Mouse (Mus musculus): ENCODE results near the gene Mgst2.

Gene Mgst2

DNA sequence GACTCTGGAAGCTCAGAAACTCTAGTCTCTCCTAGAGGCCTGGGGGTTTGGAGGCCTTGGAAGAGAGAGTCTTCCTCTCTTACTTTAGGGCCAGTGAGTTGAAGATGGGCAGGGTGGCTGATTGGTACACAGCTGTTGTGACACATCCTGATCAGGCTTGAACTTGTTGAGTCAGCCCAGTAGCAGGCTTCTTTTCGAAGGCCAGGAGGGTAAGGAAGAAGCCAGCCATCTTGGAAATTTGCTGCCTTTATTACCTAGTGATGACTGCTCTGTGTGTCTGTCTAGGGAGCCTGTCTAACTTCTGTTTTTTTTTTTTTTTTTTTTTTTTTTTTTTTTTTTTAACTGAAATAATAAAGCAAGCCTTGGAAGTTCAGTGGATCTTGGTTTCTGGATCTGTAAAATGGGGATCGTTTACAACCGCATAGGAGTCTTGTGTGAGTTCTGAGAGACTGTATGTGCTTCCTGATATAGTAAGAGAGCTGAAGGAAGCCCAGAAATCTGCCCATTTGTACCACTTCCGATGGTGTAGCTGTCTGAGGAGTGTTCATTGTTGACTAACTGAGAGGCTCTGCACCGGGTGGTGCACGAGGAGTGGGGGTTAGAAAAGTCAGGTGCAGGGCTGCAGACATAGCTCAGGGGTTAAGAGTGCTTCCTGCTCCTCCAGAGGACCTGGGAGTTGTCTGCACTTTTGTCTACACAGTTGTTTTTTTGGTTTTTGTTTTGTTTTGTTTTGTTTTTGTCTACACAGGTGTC lies 5.7 kb upstream of the Mgst2 start:
- DNase-seq (ENCODE audit: low read depth, low spot score): no peak

- no peak for DNase-seq (ENCODE audit: low read depth, low spot score)
Observed at GRCm38 (mm10) chr3:51659415-51659814, 745 bp upstream of the Mgst2 start.

DNA sequence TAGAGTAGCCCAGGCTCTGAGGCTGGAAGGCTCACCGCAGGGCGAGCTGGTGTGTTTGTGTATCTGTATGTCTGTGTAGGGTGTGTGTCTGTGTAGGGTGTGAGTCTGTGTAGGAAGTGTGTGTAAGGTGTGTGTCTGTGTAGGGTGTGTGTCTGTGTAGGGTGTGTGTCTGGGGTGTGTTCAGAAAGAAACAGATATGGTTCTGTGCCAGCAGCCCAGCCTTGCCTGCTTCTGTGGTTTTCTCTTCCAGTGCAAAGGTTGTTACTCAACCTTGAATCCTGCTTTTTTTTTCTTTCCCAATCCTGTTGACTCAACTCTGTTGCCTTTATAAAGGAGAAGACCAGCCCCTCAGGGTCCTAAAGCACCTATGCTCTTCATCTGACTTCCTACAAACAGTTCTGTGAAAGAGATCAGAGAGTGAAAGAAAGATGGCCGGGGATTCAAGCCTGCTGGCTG lies 689 bp downstream of the Mgst2 start:
- DNase-seq (ENCODE audit: low read depth, low spot score): peak; percentile 87

GRCm38 (mm10) chr3:51661376-51661775 lies 1.2 kb downstream of the Mgst2 start:
- peak; percentile 34 for DNase-seq (ENCODE audit: low read depth, low spot score)

DNA sequence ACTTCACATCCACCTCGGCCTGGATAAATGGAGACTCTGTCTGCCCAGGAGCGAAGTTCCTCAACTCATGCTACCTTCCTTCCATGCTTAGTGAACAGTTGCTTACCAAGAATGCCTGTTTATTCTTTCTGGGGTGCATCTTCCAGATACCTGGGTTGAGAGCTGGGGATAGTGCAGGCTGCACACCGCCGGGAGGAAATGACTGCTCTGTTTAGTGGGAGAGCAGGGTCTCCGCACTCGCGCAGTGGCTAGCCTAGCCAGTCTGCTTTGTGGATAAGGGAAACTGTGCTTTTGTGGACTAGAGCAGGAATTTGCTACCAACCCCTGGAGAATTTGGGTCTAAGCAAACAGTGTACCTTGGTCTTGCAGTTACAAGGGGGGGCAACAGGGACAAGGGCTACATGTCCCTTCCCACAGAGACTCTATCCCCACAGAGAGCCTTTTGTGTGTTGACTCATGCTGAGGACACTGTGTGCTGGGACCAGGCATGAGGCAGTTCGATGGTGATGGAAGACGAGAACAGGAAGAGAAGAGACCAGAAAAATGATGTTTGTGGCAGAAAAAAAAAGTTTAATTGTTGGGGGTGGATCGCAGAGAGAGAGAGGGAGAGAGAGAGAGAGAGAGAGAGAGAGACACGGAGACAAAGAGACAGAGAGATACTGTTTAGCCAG lies 1.9 kb downstream of the Mgst2 start:
- DNase-seq (ENCODE audit: low read depth, low spot score): peak; percentile 31

DNA sequence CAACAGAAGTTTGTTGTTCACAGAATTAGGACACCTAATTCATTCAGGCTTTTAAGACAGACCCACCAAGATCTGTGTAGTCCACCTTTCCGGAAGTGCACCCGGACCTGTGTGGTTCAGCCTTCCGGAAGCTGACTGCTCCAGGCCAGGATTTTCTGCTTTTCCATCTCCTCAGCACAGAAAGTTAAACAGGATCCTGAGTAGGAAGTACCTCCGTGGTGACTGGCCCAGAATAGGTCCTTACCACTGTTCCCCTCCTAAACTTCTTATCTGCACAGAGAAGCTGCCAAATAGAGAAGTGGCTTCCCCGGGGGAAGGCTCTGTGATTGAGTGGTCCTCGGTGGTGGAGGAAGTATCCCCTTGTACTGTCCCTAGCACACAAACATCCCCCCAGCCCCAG lies 2.4 kb downstream of the Mgst2 start:
- no peak for DNase-seq (ENCODE audit: low read depth, low spot score)

DNA sequence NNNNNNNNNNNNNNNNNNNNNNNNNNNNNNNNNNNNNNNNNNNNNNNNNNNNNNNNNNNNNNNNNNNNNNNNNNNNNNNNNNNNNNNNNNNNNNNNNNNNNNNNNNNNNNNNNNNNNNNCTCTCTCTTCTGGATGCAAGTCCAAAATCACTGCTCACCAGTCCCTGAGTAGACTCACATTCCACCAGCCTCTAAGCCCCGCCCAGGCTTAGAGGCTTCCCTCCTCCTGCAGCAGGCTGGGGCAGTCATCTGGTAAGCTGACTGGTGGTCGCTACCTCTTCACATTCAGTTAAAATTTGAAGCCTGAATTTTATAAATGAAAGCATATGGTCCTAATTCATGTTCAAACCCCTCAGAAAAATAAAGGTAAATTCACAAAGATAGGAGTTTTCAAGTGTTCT lies 8.4 kb downstream of the Mgst2 start:
- DNase-seq (ENCODE audit: low read depth, low spot score): peak; percentile 50

DNA sequence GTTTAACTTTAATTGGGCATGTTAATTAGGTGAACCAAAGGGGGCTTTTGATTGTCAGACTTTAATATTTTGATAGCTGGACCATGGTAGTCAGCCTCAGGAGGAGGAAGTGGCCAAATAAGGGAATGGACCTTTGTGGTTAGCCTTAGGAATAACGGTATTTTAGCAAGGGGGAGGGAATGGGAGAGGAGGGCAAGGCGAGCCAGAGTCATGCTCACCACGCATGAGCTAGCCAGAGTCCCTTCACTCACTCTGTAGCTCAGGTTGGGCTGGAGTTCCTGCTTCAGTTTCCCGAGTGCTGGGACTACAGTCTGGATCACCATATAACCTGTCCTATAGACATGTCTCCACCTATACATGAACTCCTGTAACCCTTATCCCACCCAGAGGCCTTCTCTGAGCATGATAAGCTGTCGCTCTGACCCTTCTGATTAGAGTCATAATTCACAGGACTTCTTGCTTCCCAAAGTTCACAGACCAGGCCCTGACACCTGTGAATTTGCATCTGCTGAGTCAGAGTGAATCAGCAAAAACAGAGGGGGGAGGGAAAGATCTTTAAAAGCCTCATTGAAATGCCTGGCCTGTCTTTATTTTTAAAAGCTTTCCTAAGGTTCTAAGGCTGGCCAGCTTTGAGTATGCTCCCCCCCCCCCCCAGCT lies 10.4 kb downstream of the Mgst2 start:
- peak; percentile 68 for DNase-seq (ENCODE audit: low read depth, low spot score)

GRCm38 (mm10) chr3:51671071-51671469 lies 10.9 kb downstream of the Mgst2 start:
- DNase-seq (ENCODE audit: low read depth, low spot score): no peak

- no peak for DNase-seq (ENCODE audit: low read depth, low spot score)
Observed at GRCm38 (mm10) chr3:51672631-51673030, 12.5 kb downstream of the Mgst2 start.

DNA sequence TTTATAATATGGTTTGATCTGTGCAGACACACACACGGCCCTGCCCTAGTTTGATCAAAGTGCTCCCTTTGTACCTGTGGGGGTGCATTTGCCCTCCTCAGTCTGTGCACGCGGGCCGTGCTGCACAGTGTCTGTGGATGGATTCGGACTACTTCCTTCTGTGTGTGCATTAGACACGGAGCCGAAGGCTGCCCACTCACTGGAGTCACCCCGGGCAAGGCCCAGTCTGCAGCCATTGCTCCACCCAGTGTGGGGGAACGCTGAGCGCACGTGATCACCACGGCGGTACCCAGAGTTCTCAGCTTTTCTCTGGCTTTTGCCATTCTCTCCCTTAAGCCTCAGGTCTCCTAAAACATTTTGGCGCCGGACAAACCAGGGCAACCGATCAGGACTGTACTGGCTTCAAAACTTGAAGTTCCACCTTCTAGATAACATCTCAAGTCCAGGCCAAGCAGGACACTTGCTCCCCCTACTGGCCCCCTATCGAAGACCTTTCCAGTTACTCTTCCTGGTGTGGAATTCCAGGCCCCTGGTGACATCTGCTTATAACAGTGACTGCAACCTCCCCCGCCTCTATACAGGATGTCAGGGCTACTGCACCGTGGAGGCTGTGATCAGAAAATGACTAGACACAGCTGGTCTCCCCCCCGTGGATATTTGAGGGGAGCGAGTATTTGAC lies 13.4 kb downstream of the Mgst2 start:
- peak; percentile 63 for DNase-seq (ENCODE audit: low read depth, low spot score)

GRCm38 (mm10) chr3:51674963-51675362 lies 14.8 kb downstream of the Mgst2 start:
- DNase-seq (ENCODE audit: low read depth, low spot score): no peak

GRCm38 (mm10) chr3:51685539-51685938 lies 25.4 kb downstream of the Mgst2 start:
- DNase-seq (ENCODE audit: low read depth, low spot score): no peak

GRCm38 (mm10) chr3:51686316-51686715 lies 26.2 kb downstream of the Mgst2 start:
- no peak for DNase-seq (ENCODE audit: low read depth, low spot score)

DNA sequence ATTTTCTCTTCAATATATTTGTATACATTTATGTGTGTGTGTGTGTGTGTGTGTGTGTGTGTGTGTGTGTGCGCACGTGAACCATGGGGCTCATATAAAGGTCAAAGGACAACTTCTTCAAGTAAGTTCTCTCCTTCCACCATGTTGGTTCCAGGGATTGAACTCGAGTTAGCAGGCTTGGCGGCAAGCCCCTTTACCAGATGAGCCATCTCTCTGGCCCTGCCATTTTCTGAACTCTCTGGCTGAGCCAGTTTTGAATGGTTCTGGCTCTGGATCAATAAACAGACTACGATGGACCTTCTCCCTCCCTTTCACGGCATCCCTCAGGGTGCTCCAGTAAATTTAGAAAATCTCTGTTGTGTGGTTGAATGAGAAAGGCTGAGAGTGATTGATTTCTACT lies 26.6 kb downstream of the Mgst2 start:
- no peak for DNase-seq (ENCODE audit: low read depth, low spot score)

GRCm38 (mm10) chr3:51688725-51689124 lies 28.6 kb downstream of the Mgst2 start:
- no peak for DNase-seq (ENCODE audit: low read depth, low spot score)

DNA sequence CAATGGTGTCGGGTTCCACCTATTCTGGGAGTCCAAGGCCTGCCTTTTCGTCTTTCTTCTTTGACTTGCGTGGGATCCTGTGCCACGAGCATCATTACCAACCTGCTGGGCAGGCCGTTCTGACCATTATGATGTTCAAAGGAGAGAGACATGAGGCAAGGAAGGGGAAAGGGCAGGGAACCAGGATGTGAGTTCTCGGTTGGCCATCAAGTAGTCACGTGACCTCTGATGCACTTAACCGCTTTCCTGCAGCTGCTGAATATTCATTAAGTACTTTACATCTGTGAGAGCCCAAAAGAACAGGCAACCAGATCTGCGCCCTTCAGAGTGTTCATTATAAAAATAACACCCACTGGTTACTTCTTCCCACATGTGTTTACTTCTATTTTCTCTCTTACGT lies 33.0 kb downstream of the Mgst2 start:
- DNase-seq (ENCODE audit: low read depth, low spot score): no peak

DNA sequence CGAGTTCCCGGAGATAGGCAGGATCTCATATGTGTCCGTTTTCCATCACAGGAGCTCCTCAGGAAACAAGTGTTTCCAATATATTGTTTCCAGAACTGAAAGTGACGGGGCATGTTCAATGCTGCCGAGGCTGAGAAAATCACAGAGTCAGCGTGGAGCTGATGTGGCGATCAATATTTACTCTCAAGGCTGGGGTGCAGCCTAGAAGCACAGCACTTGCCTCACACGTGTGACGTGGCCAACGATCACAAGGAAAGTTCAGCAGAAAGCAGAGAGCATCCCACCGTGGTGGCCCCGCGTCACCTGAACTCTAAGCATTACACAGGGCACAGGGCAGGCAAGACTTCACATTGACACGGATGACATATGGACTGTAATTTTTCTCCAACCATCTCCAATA lies 34.4 kb downstream of the Mgst2 start:
- no peak for DNase-seq (ENCODE audit: low read depth, low spot score)

- DNase-seq (ENCODE audit: low read depth, low spot score): no peak
Observed at GRCm38 (mm10) chr3:51695713-51696112, 35.6 kb downstream of the Mgst2 start.

DNA sequence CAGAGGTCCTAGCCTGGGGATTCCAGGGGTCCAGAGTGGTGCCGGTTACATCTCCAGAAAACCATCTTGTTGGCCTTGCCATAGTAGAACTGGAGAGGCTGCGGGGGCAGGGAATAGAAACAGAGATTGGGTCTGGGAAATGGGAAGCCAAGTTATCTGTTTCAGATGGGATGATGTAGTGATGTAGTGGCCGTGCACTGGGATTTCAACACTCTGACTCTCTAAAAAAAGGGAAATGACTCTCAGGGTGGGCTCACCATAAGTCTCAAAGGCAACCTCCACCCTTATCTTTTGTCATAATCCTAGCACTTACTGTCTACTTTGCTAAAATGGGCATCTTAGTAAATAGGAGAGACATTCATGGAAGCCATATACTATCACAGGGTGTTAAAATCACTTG lies 37.8 kb downstream of the Mgst2 start:
- DNase-seq (ENCODE audit: low read depth, low spot score): no peak

DNA sequence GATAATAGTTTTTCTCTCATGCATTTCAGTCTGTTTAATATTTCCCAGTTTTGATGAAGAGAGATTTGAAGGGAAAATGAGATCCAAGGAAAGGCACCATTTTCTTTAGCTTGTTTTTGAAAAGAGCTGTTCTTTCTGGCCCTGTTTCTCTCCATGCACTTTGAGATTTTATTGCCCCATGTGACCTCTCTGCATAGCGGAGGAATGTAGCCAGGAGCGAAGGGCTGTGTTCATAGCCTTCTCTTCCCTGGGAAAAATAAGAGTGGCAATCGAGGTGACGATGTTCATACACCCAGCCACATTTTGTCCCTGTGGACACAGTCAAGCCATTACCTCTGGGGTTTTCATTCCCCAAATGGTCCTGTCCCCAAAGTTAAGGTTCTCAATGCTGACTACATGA lies 40.0 kb downstream of the Mgst2 start:
- DNase-seq (ENCODE audit: low read depth, low spot score): no peak

GRCm38 (mm10) chr3:51700731-51701280 lies 40.6 kb downstream of the Mgst2 start:
- no peak for DNase-seq (ENCODE audit: low read depth, low spot score)

Measured in 3T3-L1 (cell line).